Mouse (Mus musculus) urinary bladder, adult 18-20 months (tissue): ENCODE measurements around the gene 9130213A22Rik.

Experiments used
- DNase-seq, 2 experiments: peaks; one replicate each; pipeline ENCODE4 v3.0.0; 2022; ENCODE audit warnings: low spot score in 2 of 2, mixed read lengths in 2 of 2

9130213A22Rik gene

GRCm38 (mm10) chr11:69123693-69124497, 1.5 kb upstream of the 9130213A22Rik start:
- DNase-seq, result peak; percentile 80 to 83

- DNase-seq, result peak; percentile 77 to 81
Observed at GRCm38 (mm10) chr11:69123056-69123692, 785 bp upstream of the 9130213A22Rik start.

GRCm38 (mm10) chr11:69121741-69122335, 551 bp downstream of the 9130213A22Rik start:
- DNase-seq, result no peak

- no peak for DNase-seq
Observed at GRCm38 (mm10) chr11:69121001-69121740, 1.2 kb downstream of the 9130213A22Rik start.

- no peak for DNase-seq
Observed at GRCm38 (mm10) chr11:69120221-69121000, 2.0 kb downstream of the 9130213A22Rik start, which contains the start of gene Hes7. Hes7 (plus strand) TSS chr11:69120404.

- no peak for DNase-seq
Observed at GRCm38 (mm10) chr11:69119446-69120155, 2.8 kb downstream of the 9130213A22Rik start.

- peak; percentile 83 to 92 for DNase-seq
Observed at GRCm38 (mm10) chr11:69118765-69119164, 3.6 kb downstream of the 9130213A22Rik start.

- DNase-seq, result peak in 1 of 2 experiments; percentile 77
Observed at GRCm38 (mm10) chr11:69117737-69118695, 4.4 kb downstream of the 9130213A22Rik start.

- no peak for DNase-seq
Observed at GRCm38 (mm10) chr11:69116843-69117242, 5.5 kb downstream of the 9130213A22Rik start.

- DNase-seq, result no peak
Observed at GRCm38 (mm10) chr11:69114621-69115020, 7.8 kb downstream of the 9130213A22Rik start.

GRCm38 (mm10) chr11:69114018-69114417, 8.4 kb downstream of the 9130213A22Rik start:
- DNase-seq, result no peak

- no peak for DNase-seq
Observed at GRCm38 (mm10) chr11:69111865-69112264, 10.5 kb downstream of the 9130213A22Rik start.

GRCm38 (mm10) chr11:69111051-69111810, 11.2 kb downstream of the 9130213A22Rik start:
- DNase-seq, result no peak

GRCm38 (mm10) chr11:69110319-69111046, 11.9 kb downstream of the 9130213A22Rik start:
- DNase-seq, result peak; percentile 79 to 93

- no peak for DNase-seq
Observed at GRCm38 (mm10) chr11:69109032-69109900, 13.1 kb downstream of the 9130213A22Rik start.

- no peak for DNase-seq
Observed at GRCm38 (mm10) chr11:69108223-69108622, 14.2 kb downstream of the 9130213A22Rik start.

GRCm38 (mm10) chr11:69107676-69108075, 14.7 kb downstream of the 9130213A22Rik start:
- DNase-seq, result no peak
